29 mouse cellular contexts compared by ENCODE assay signal in the genomic region with DNA sequence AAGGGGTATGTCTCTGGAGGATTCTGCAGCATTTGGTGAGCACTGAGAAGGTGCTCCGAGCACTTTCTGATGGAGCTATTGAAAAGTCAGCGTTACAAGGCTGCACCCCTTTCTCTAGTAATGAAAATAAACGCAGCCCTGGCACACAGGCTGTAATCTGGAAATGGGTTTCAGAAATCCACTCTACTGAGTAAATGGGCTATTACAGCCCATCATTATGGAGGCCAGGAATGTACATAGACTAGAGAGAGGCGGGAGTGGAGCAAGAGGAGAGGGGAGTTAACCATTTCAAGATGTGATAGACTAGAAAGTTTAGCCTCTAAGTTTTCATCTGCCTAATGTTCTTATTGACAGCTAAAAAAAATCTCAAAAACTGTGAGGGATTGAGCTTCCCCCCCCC.
A peak's percentile ranks its signal among the peaks of the same experiment; 100 is the strongest.
DNase-seq lines count a peak whose midpoint lies in the region; ATAC-seq and TF ChIP-seq lines count a peak whose summit lies in the region.
"Had no signal": no experiment of that assay in that cellular context is flagged by ENCODE, and none has a peak within 500 bp of the region (broad histone marks: within the 10 kb centered on the region; RNA-seq: fewer than 3 reads in every experiment).

No protein-coding gene starts in this region.

- ATAC-seq in embryonic facial prominence, embryonic 12.5 days (ENCODE audit: insufficient number of reproducible peaks, insufficient read depth, low FRiP score, low TSS enrichment) = peak; percentile 54; the same call in 1 of the 2 replicates
- peak; percentile 78 for ATAC-seq in limb, embryonic 12.5 days (ENCODE audit: insufficient number of reproducible peaks, insufficient read depth, low FRiP score, low TSS enrichment, low read depth)
- ATAC-seq: forebrain, embryonic 16.5 days; intestine, postnatal 0 days; midbrain, embryonic 15.5 days had no signal

- peak overlapping the region; percentile 80 for H3K27ac ChIP-seq in embryonic facial prominence, embryonic 12.5 days
- peak overlapping the region; percentile 71 for H3K27ac ChIP-seq in limb, embryonic 12.5 days
- H3K27ac ChIP-seq: gastrocnemius, adult 2 months; heart, adult 2 months; hindbrain, embryonic 14.5 days; limb, embryonic 15.5 days; liver, embryonic 13.5 days; midbrain, embryonic 15.5 days; neural tube, embryonic 12.5 days had no signal

- no peak for TF ChIP-seq POLR2A in brain, embryonic 14.5 days (IDR thresholded peaks at IDR 0.05; ENCODE audit: borderline replicate concordance, extremely low read depth, insufficient read depth, insufficient read length, poor library complexity, severe bottlenecking)

- H3K4me3 ChIP-seq in embryonic facial prominence, embryonic 12.5 days = no peak overlapping the region
- no peak overlapping the region for H3K4me3 ChIP-seq in limb, embryonic 12.5 days (replicated peaks)
- H3K4me3 ChIP-seq: erythroblast, embryonic 14.5 days; gastrocnemius, adult 2 months; heart, adult 2 months; heart, embryonic 12.5 days; limb, embryonic 15.5 days; liver, embryonic 13.5 days; midbrain, embryonic 15.5 days; myocyte; neural tube, embryonic 12.5 days had no signal

- no peaks in the 10 kb centered on the region for H3K27me3 ChIP-seq in embryonic facial prominence, embryonic 12.5 days
- H3K27me3 ChIP-seq in limb, embryonic 12.5 days = no peaks in the 10 kb centered on the region
- H3K27me3 ChIP-seq: limb, embryonic 15.5 days; liver, embryonic 13.5 days; midbrain, embryonic 15.5 days; neural tube, embryonic 12.5 days had no signal

- 0 out of 2 replicates have a peak, but pooled peaks cover 4% of the 10 kb centered on the region for H3K9me3 ChIP-seq in embryonic facial prominence, embryonic 12.5 days
- 0 out of 2 replicates have a peak, but pooled peaks cover 4% of the 10 kb centered on the region for H3K9me3 ChIP-seq in limb, embryonic 12.5 days
- H3K9me3 ChIP-seq: limb, embryonic 15.5 days; liver, embryonic 13.5 days; midbrain, embryonic 15.5 days; neural tube, embryonic 12.5 days had no signal

- no peak overlapping the region for H3K9ac ChIP-seq in embryonic facial prominence, embryonic 12.5 days
- H3K9ac ChIP-seq in limb, embryonic 12.5 days (replicated peaks) = no peak overlapping the region
- H3K9ac ChIP-seq: heart, embryonic 12.5 days; hindbrain, embryonic 14.5 days; limb, embryonic 15.5 days; liver, embryonic 13.5 days; midbrain, embryonic 15.5 days; neural tube, embryonic 12.5 days had no signal

- peaks cover 33% of the 10 kb centered on the region for H3K4me1 ChIP-seq in embryonic facial prominence, embryonic 12.5 days
- peaks cover 6% of the 10 kb centered on the region; the same call in 1 of the 2 replicates for H3K4me1 ChIP-seq in limb, embryonic 12.5 days (replicated peaks)
- H3K4me1 ChIP-seq: heart, embryonic 12.5 days; liver, embryonic 13.5 days; neural tube, embryonic 12.5 days had no signal

- H3K36me3 ChIP-seq in embryonic facial prominence, embryonic 12.5 days = no peaks in the 10 kb centered on the region
- no peaks in the 10 kb centered on the region for H3K36me3 ChIP-seq in limb, embryonic 12.5 days
- H3K36me3 ChIP-seq: heart, embryonic 12.5 days; limb, embryonic 15.5 days; liver, embryonic 13.5 days; midbrain, embryonic 15.5 days; neural tube, embryonic 12.5 days had no signal

- peak; percentile 26 for DNase-seq in NIH3T3 (ENCODE audit: low read depth)
- peak; percentile 21 for DNase-seq in brain, embryonic 14.5 days (ENCODE audit: low read depth)
- DNase-seq in lung, postnatal 4 days = no peak
- DNase-seq in right cerebral cortex, adult 18-20 months = no peak
- no peak for DNase-seq in cerebellum, adult 9-11 months
- DNase-seq: adrenal gland, adult 8-10 months; B cell, adult 2 months; cerebellum, adult 11-12 months; cerebellum, postnatal 10 days; gastrocnemius, adult 2 months; gastrocnemius, postnatal 36 days; heart, adult 2 months; kidney, adult 9 months; kidney, postnatal 14 days; layer of hippocampus, adult 9-11 months; liver, embryonic 13.5 days; lung, adult 18-20 months; lung, postnatal 10 days had no signal

- WGBS in embryonic facial prominence, embryonic 12.5 days = 16% methylated on average over 4 of the region's 4 CpGs
- 26% methylated on average over 4 of the region's 4 CpGs for whole genome bisulfite sequencing in limb, embryonic 12.5 days

- H3K4me2 ChIP-seq in embryonic facial prominence, embryonic 12.5 days (replicated peaks) = no peak overlapping the region
- no peak overlapping the region for H3K4me2 ChIP-seq in limb, embryonic 12.5 days
- H3K4me2 ChIP-seq: heart, embryonic 12.5 days; hindbrain, embryonic 14.5 days; limb, embryonic 15.5 days; liver, embryonic 13.5 days; midbrain, embryonic 15.5 days; neural tube, embryonic 12.5 days had no signal

- no peak for TF ChIP-seq CTCF in brain, embryonic 14.5 days (IDR thresholded peaks at IDR 0.05; ENCODE audit: borderline replicate concordance, extremely low read depth, insufficient read depth, insufficient read length)

Comparison
In these comparisons a context has a peak if more than half of its experiments do, and no peak if none do; other contexts are left out.
1. DNase-seq: peak in NIH3T3 (single experiment) and brain, embryonic 14.5 days (single experiment); none in lung, postnatal 4 days (0 of 2), right cerebral cortex, adult 18-20 months (single experiment) and cerebellum, adult 9-11 months (single experiment).